Mouse (Mus musculus): ENCODE data around the gene Card9.
"Not testable (repeated sequence)": the region's sequence is repeated elsewhere in the genome, so short reads cannot be mapped to it uniquely, and the experiment has no call there.

Gene Card9

GRCm38 (mm10) chr2:26360772-26361171 lies at the start of gene Card9:
TSS of gene Card9 (minus strand) at chr2:26360918.
- DNase-seq (ENCODE audit: low spot score) = no peak

GRCm38 (mm10) chr2:26410091-26410490 lies 49.4 kb upstream of the Card9 start:
- no peak for DNase-seq (ENCODE audit: low spot score)

- DNase-seq (ENCODE audit: low spot score) = no peak
Measured at GRCm38 (mm10) chr2:26409362-26409761, 48.6 kb upstream of the Card9 start.

- peak; percentile 98 for DNase-seq (ENCODE audit: low spot score)
Measured at GRCm38 (mm10) chr2:26408515-26409356, 48.0 kb upstream of the Card9 start, which contains the start of gene Inpp5e. TSS of gene Inpp5e (minus strand) at chr2:26409203.

- DNase-seq (ENCODE audit: low spot score) = no peak
Measured at GRCm38 (mm10) chr2:26403306-26403705, 42.6 kb upstream of the Card9 start.

GRCm38 (mm10) chr2:26402265-26402664 lies 41.5 kb upstream of the Card9 start:
- no peak for DNase-seq (ENCODE audit: low spot score)

GRCm38 (mm10) chr2:26401023-26401422 lies 40.3 kb upstream of the Card9 start:
- DNase-seq (ENCODE audit: low spot score) = no peak

- DNase-seq (ENCODE audit: low spot score) = no peak
Measured at GRCm38 (mm10) chr2:26400296-26400695, 39.6 kb upstream of the Card9 start.

- no peak for DNase-seq (ENCODE audit: low spot score)
Measured at GRCm38 (mm10) chr2:26399647-26400046, 38.9 kb upstream of the Card9 start.

- no peak for DNase-seq (ENCODE audit: low spot score)
Measured at GRCm38 (mm10) chr2:26398978-26399377, 38.3 kb upstream of the Card9 start.

- DNase-seq (ENCODE audit: low spot score) = no peak
Measured at GRCm38 (mm10) chr2:26391617-26392016, 30.9 kb upstream of the Card9 start.

- DNase-seq (ENCODE audit: low spot score) = no peak
Measured at GRCm38 (mm10) chr2:26390954-26391353, 30.2 kb upstream of the Card9 start.

- peak; percentile 85 for DNase-seq (ENCODE audit: low spot score)
Measured at GRCm38 (mm10) chr2:26389154-26389690, 28.5 kb upstream of the Card9 start, which contains the start of the genes Entr1 and Pmpca. TSS of gene Entr1 (minus strand) at chr2:26389316. TSS of gene Pmpca (plus strand) at chr2:26389339.

GRCm38 (mm10) chr2:26388682-26389153 lies 28.0 kb upstream of the Card9 start:
- no peak for DNase-seq (ENCODE audit: low spot score)

GRCm38 (mm10) chr2:26387713-26388112 lies 27.0 kb upstream of the Card9 start:
- no peak for DNase-seq (ENCODE audit: low spot score)

- DNase-seq (ENCODE audit: low spot score) = not testable (repeated sequence)
Measured at GRCm38 (mm10) chr2:26380871-26381270, 20.2 kb upstream of the Card9 start.

GRCm38 (mm10) chr2:26380131-26380771 lies 19.5 kb upstream of the Card9 start, which contains the start of gene Snapc4:
TSS of gene Snapc4 (minus strand) at chr2:26380653.
- DNase-seq (ENCODE audit: low spot score) = peak; percentile 82

- no peak for DNase-seq (ENCODE audit: low spot score)
Measured at GRCm38 (mm10) chr2:26372396-26372795, 11.7 kb upstream of the Card9 start.

GRCm38 (mm10) chr2:26368572-26368971 lies 7.9 kb upstream of the Card9 start:
- no peak for DNase-seq (ENCODE audit: low spot score)

GRCm38 (mm10) chr2:26367911-26368310 lies 7.2 kb upstream of the Card9 start:
- DNase-seq (ENCODE audit: low spot score) = no peak

- DNase-seq (ENCODE audit: low spot score) = peak; percentile 81
Measured at GRCm38 (mm10) chr2:26364738-26365465, 4.2 kb upstream of the Card9 start.

- no peak for DNase-seq (ENCODE audit: low spot score)
Measured at GRCm38 (mm10) chr2:26363481-26363880, 2.8 kb upstream of the Card9 start.
